9 mouse cellular contexts compared by ENCODE assay signal in genomic region chr13:59889468-59890117, GRCm38 (mm10).
A peak's percentile ranks its signal among the peaks of the same experiment; 100 is the strongest.
DNase-seq lines count a peak whose midpoint lies in the region; ATAC-seq lines count a peak whose summit lies in the region.
"Had no signal": no experiment of that assay in that cellular context is flagged by ENCODE, and none has a peak within 500 bp of the region (broad histone marks: within the 10 kb centered on the region; RNA-seq: fewer than 3 reads in every experiment).

No protein-coding gene starts in this region.

- intact Hi-C loops in heart, postnatal 10 days (cut with DNase I): loop anchor here (2.0 to 5.0 kb wide), 3 partner anchors 123 to 579 kb away; partner anchors contain the start of gene Gas1

- ATAC-seq in embryonic facial prominence, embryonic 13.5 days (ENCODE audit: insufficient number of reproducible peaks, insufficient read depth, low FRiP score, low TSS enrichment, low read depth): 0 out of 2 replicates have a peak, but pooled peaks have one; percentile 23
- ATAC-seq in lung, embryonic 16.5 days (ENCODE audit: low read depth): peak; percentile 61; the same call in 1 of the 2 replicates
- no peak for ATAC-seq in inflammation-experienced regulatory T-cells, adult 6 months

- WGBS in embryonic facial prominence, embryonic 13.5 days: 14% methylated on average over 10 of the region's 10 CpGs
- WGBS in lung, embryonic 16.5 days: 22% methylated on average over 10 of the region's 10 CpGs

- peak; percentile 2 for DNase-seq in thymus, postnatal 0 days (ENCODE audit: low spot score)
- DNase-seq in thymus, postnatal 36 days: no peak
- peak; percentile 60 to 69 for DNase-seq in heart, postnatal 10 days
- DNase-seq in layer of hippocampus, adult 11-12 months (ENCODE audit: low spot score): peak; percentile 50
- DNase-seq in retina, postnatal 7 days (ENCODE audit: low read depth, low spot score): peak; percentile 40
- DNase-seq: liver, embryonic 13.5 days had no signal

- no peak overlapping the region for H3K4me3 ChIP-seq in embryonic facial prominence, embryonic 13.5 days
- H3K4me3 ChIP-seq in lung, embryonic 16.5 days (ENCODE audit: low read length): no peak overlapping the region
- H3K4me3 ChIP-seq: liver, embryonic 13.5 days had no signal

- H3K27ac ChIP-seq in embryonic facial prominence, embryonic 13.5 days: no peak overlapping the region
- no peak overlapping the region for H3K27ac ChIP-seq in lung, embryonic 16.5 days (ENCODE audit: low read length)

- H3K9ac ChIP-seq in embryonic facial prominence, embryonic 13.5 days: no peak overlapping the region
- H3K9ac ChIP-seq in lung, embryonic 16.5 days (ENCODE audit: low read length): no peak overlapping the region
- H3K9ac ChIP-seq: liver, embryonic 13.5 days had no signal

- 0 out of 2 replicates have a peak, but pooled peaks cover 6% of the 10 kb centered on the region for H3K9me3 ChIP-seq in embryonic facial prominence, embryonic 13.5 days
- H3K9me3 ChIP-seq in lung, embryonic 16.5 days (ENCODE audit: control insufficient read depth, low read length): 0 out of 2 replicates have a peak, but pooled peaks cover 3% of the 10 kb centered on the region
- H3K9me3 ChIP-seq: liver, embryonic 13.5 days had no signal

- H3K4me2 ChIP-seq in embryonic facial prominence, embryonic 13.5 days: no peak overlapping the region
- no peak overlapping the region for H3K4me2 ChIP-seq in lung, embryonic 16.5 days (ENCODE audit: low read depth, low read length)
- H3K4me2 ChIP-seq: liver, embryonic 13.5 days had no signal

- H3K36me3 ChIP-seq in embryonic facial prominence, embryonic 13.5 days: no peaks in the 10 kb centered on the region
- no peaks in the 10 kb centered on the region for H3K36me3 ChIP-seq in lung, embryonic 16.5 days (ENCODE audit: control insufficient read depth, insufficient read depth, low read length)
- H3K36me3 ChIP-seq: liver, embryonic 13.5 days had no signal

- H3K4me1 ChIP-seq in embryonic facial prominence, embryonic 13.5 days: peaks cover 26% of the 10 kb centered on the region
- no peaks in the 10 kb centered on the region for H3K4me1 ChIP-seq in lung, embryonic 16.5 days (replicated peaks; ENCODE audit: control insufficient read depth, insufficient read depth, low read length)

- no peaks in the 10 kb centered on the region for H3K27me3 ChIP-seq in embryonic facial prominence, embryonic 13.5 days
- no peaks in the 10 kb centered on the region for H3K27me3 ChIP-seq in lung, embryonic 16.5 days (ENCODE audit: control insufficient read depth, insufficient read depth, low read depth, low read length)
- H3K27me3 ChIP-seq: liver, embryonic 13.5 days had no signal

Comparison
In these comparisons a context has a peak if more than half of its experiments do, and no peak if none do; other contexts are left out.
1. DNase-seq: peak in thymus, postnatal 0 days (single experiment), heart, postnatal 10 days (2 of 2), layer of hippocampus, adult 11-12 months (single experiment) and retina, postnatal 7 days (single experiment); none in thymus, postnatal 36 days (0 of 2).